11 mouse cellular contexts compared by ENCODE assay signal in the genomic region with DNA sequence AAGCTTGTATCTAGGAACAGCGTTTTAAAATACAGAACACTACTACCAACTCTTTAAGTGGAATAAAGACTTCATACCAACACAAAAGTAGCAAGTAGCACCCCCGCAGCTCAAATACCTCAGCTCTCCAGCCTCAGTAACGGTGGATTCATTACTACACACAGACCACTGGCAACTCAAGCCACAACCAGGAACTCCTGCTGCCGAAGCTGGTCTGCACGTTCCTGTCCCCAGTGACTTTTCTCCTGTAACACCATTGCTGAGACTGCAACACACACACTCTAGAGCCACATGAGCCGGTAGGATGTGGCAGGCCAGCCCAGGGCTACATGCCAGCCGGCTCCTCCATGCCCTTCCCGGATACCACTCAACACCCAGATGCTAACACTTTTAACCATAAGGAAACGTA. TPM values are rescaled to one million over a fixed set of nuclear protein-coding genes. Genes with fewer than 3 reads are reported as not detected.
DNase-seq lines count a peak whose midpoint lies in the region; ATAC-seq lines count a peak whose summit lies in the region.
"Had no signal": no experiment of that assay in that cellular context is flagged by ENCODE, and none has a peak within 500 bp of the region (broad histone marks: within the 10 kb centered on the region; RNA-seq: fewer than 3 reads in every experiment).

No protein-coding gene starts in this region.

- peak overlapping the region; percentile 83 for H3K27ac ChIP-seq in heart, embryonic 16.5 days (ENCODE audit: low read length)
- H3K27ac ChIP-seq: forebrain, embryonic 13.5 days had no signal

- H3K4me2 ChIP-seq in heart, embryonic 16.5 days (ENCODE audit: low read depth, low read length) = peak overlapping the region; percentile 4
- H3K4me2 ChIP-seq: forebrain, embryonic 13.5 days had no signal

- H3K27me3 ChIP-seq in heart, embryonic 16.5 days (ENCODE audit: control insufficient read depth, insufficient read depth, low read length) = no peaks in the 10 kb centered on the region
- H3K27me3 ChIP-seq: forebrain, embryonic 13.5 days had no signal

- WGBS in heart, embryonic 16.5 days = 33% methylated on average over 9 of the region's 9 CpGs

- no peaks in the 10 kb centered on the region for H3K9me3 ChIP-seq in heart, embryonic 16.5 days (replicated peaks; ENCODE audit: control insufficient read depth, low read length)
- H3K9me3 ChIP-seq: forebrain, embryonic 13.5 days had no signal

- peak; percentile 29 for DNase-seq in layer of hippocampus, adult 11-12 months (ENCODE audit: low spot score)
- DNase-seq in layer of hippocampus, postnatal 10 days (ENCODE audit: low spot score in 2 of 2) = no peak
- DNase-seq in right cerebral cortex, postnatal 10 days (ENCODE audit: low spot score in 2 of 2) = peak; percentile 39 to 59
- no peak for DNase-seq in thymus, adult 18-20 months
- no peak for DNase-seq in layer of hippocampus, postnatal 36 days
- DNase-seq: adrenal gland, postnatal 25 days had no signal

- peaks cover 31% of the 10 kb centered on the region for H3K4me1 ChIP-seq in heart, embryonic 16.5 days (ENCODE audit: control insufficient read depth, insufficient read depth, low read length)

- H3K36me3 ChIP-seq in heart, embryonic 16.5 days (ENCODE audit: control insufficient read depth, insufficient read depth) = no peaks in the 10 kb centered on the region

- no peak overlapping the region for H3K4me3 ChIP-seq in heart, embryonic 16.5 days (ENCODE audit: low read length)
- H3K4me3 ChIP-seq: forebrain, embryonic 13.5 days had no signal

- H3K9ac ChIP-seq in heart, embryonic 16.5 days (ENCODE audit: low read length) = peak overlapping the region; percentile 12
- H3K9ac ChIP-seq: forebrain, embryonic 13.5 days had no signal

- ATAC-seq in common myeloid progenitor, adult 5-6 weeks (replicated peaks; ENCODE audit: low read depth, poor library complexity, severe bottlenecking) = peak; percentile 56
- ATAC-seq in heart, embryonic 16.5 days (replicated peaks; ENCODE audit: extremely low read depth, insufficient read depth, low FRiP score) = 0 out of 2 replicates have a peak, but pooled peaks have one; percentile 34
- ATAC-seq: forebrain, embryonic 13.5 days had no signal

RNA-seq across cellular contexts. Expression of gene Ncl, which starts 20.0 kb away (rescaled TPM):
- total RNA-seq in layer of hippocampus, postnatal 10 days (2021) = 100 to 1,000 TPM; 192 to 208 TPM
- 938 and 1,055 TPM in 2 replicates for total RNA-seq in common myeloid progenitor, adult 5-6 weeks (2017)
- polyA plus RNA-seq in heart, embryonic 16.5 days (2015; fragmentation: Nextera tagmentation; extraction: Ambion mirVana) = 230 and 276 TPM in 2 replicates
- total RNA-seq in layer of hippocampus, postnatal 36 days (2021) = 100 to 1,000 TPM; 136 to 137 TPM

RNA-seq across cellular contexts. Expression of gene Nmur1, which starts 46.9 kb away (rescaled TPM):
- total RNA-seq in layer of hippocampus, postnatal 10 days (2021) = not detected
- total RNA-seq in common myeloid progenitor, adult 5-6 weeks (2017) = not detected in 2 replicates
- not detected in 2 replicates for polyA plus RNA-seq in heart, embryonic 16.5 days (2015; fragmentation: Nextera tagmentation; extraction: Ambion mirVana)
- not detected for total RNA-seq in layer of hippocampus, postnatal 36 days (2021)
- total RNA-seq: adrenal gland, postnatal 25 days; layer of hippocampus, adult 8-10 months had no signal
- polyA plus RNA-seq: forebrain, embryonic 13.5 days had no signal

RNA-seq across cellular contexts. Expression of gene Tex44, which starts 47.0 kb away (rescaled TPM):
- total RNA-seq in layer of hippocampus, postnatal 10 days (2021) = not detected
- not detected in 2 replicates for total RNA-seq in common myeloid progenitor, adult 5-6 weeks (2017)
- polyA plus RNA-seq in heart, embryonic 16.5 days (2015; fragmentation: Nextera tagmentation; extraction: Ambion mirVana) = not detected in 2 replicates
- total RNA-seq in layer of hippocampus, postnatal 36 days (2021) = not detected
- total RNA-seq: adrenal gland, postnatal 25 days; layer of hippocampus, adult 8-10 months had no signal
- polyA plus RNA-seq: forebrain, embryonic 13.5 days; lung, embryonic 16.5 days had no signal

Comparison
In these comparisons a context has a peak if more than half of its experiments do, and no peak if none do; other contexts are left out.
1. DNase-seq: peak in layer of hippocampus, adult 11-12 months (single experiment) and right cerebral cortex, postnatal 10 days (2 of 2); none in layer of hippocampus, postnatal 10 days (0 of 2), thymus, adult 18-20 months (0 of 2) and layer of hippocampus, postnatal 36 days (0 of 2).